Mouse (Mus musculus): ENCODE measurements around the gene Ubxn10. TPM values are rescaled to one million over a fixed set of nuclear protein-coding genes. Genes with fewer than 3 reads are reported as not detected.

The Ubxn10 gene
- polyA plus RNA-seq, 1 experiment from 2014 or later: 0.78 TPM

DNA sequence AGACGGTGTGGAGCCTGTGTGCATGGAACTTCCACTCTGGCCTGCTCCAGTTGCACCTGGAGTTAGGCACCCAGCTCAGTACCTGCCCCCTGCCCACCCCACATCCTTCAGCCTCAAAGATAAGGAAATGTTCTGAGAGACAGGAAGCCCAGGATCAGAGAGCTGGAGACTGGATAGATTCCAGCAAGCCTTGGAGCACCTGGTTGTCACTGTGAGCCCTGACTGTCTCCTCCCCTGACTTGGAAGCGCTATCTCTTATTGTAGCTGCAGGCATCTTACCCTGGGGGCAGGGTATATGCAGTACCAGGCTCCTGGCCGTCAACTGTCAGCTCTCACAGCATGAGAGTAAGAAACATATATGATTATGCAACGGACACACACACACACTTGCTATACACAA is 18.5 kb upstream of the Ubxn10 start:
- no peak for ATAC-seq (ENCODE audit: insufficient number of reproducible peaks, insufficient read depth, low FRiP score, low TSS enrichment)
- no peaks in the 10 kb centered on the region for H3K27me3 ChIP-seq
- 71% methylated on average over 4 of the region's 4 CpGs for WGBS
- H3K9ac ChIP-seq: no peak overlapping the region
- no peaks in the 10 kb centered on the region for H3K4me1 ChIP-seq
- no peaks in the 10 kb centered on the region for H3K36me3 ChIP-seq
- no peaks in the 10 kb centered on the region for H3K9me3 ChIP-seq
- H3K27ac ChIP-seq: no peak overlapping the region
- no peak overlapping the region for H3K4me2 ChIP-seq (replicated peaks)
- no peak overlapping the region for H3K4me3 ChIP-seq

GRCm38 (mm10) chr4:138754432-138754831 is 17.5 kb upstream of the Ubxn10 start:
- Histone ChIP-seq H3K27me3 (no peaks in the 10 kb centered on the region), H3K4me3 (no peak overlapping the region), H3K27ac (no peak overlapping the region), H3K9ac (no peak overlapping the region), H3K4me2 (replicated peaks) (no peak overlapping the region), H3K4me1 (no peaks in the 10 kb centered on the region), H3K36me3 (no peaks in the 10 kb centered on the region), H3K9me3 (no peaks in the 10 kb centered on the region)
- ATAC-seq (ENCODE audit: insufficient number of reproducible peaks, insufficient read depth, low FRiP score, low TSS enrichment): no peak
- 77% methylated on average over 9 of the region's 9 CpGs for WGBS

DNA sequence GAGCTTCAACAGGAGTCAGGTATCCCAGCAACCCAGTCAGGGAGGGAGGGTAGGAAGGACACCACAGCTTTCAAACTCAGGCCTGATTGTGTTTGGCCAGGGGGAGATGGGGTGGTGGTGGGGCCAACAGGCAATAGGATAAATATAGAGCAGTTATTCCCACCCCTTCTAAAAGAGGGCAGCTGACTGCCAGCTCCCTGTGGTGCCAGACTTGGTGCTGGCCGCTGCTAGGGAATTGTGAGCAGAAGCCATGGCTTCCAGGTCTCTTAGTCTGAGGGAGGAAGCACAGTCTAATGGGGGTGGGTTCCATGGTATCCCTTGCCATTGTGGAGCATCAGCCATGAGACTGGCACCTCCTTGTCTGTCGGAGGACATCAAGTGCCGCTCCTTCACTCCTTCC is 16.6 kb upstream of the Ubxn10 start:
- Histone ChIP-seq H3K9ac (no peak overlapping the region), H3K4me3 (no peak overlapping the region), H3K27me3 (no peaks in the 10 kb centered on the region), H3K4me1 (no peaks in the 10 kb centered on the region), H3K9me3 (no peaks in the 10 kb centered on the region), H3K27ac (no peak overlapping the region), H3K4me2 (replicated peaks) (no peak overlapping the region), H3K36me3 (no peaks in the 10 kb centered on the region)
- 82% methylated on average over 3 of the region's 3 CpGs for WGBS
- ATAC-seq (ENCODE audit: insufficient number of reproducible peaks, insufficient read depth, low FRiP score, low TSS enrichment): no peak

DNA sequence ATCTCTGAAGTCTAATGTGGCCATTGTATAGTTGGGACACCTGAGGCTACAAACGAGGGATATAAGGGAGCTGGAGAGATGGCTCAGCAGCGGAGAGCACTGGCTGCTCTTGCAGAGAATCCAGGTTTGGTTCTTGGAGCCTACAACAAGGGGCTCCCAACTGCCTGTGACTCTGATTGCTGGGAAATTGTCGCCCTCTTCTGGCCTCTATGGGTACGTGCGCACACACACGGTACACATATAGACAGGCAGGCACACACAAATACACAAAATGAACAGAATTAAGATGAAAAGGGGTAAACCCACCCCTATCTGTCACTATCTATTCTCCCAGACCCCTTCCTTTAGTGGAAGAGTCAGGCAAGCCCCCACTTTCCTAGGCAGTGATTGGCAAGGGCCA is 15.6 kb upstream of the Ubxn10 start:
- Histone ChIP-seq H3K4me3 (no peak overlapping the region), H3K27ac (no peak overlapping the region), H3K9me3 (no peaks in the 10 kb centered on the region), H3K27me3 (no peaks in the 10 kb centered on the region), H3K4me1 (no peaks in the 10 kb centered on the region), H3K9ac (no peak overlapping the region), H3K4me2 (replicated peaks) (no peak overlapping the region), H3K36me3 (no peaks in the 10 kb centered on the region)
- ATAC-seq (ENCODE audit: insufficient number of reproducible peaks, insufficient read depth, low FRiP score, low TSS enrichment): no peak
- 93% methylated on average over 6 of the region's 6 CpGs for WGBS

DNA sequence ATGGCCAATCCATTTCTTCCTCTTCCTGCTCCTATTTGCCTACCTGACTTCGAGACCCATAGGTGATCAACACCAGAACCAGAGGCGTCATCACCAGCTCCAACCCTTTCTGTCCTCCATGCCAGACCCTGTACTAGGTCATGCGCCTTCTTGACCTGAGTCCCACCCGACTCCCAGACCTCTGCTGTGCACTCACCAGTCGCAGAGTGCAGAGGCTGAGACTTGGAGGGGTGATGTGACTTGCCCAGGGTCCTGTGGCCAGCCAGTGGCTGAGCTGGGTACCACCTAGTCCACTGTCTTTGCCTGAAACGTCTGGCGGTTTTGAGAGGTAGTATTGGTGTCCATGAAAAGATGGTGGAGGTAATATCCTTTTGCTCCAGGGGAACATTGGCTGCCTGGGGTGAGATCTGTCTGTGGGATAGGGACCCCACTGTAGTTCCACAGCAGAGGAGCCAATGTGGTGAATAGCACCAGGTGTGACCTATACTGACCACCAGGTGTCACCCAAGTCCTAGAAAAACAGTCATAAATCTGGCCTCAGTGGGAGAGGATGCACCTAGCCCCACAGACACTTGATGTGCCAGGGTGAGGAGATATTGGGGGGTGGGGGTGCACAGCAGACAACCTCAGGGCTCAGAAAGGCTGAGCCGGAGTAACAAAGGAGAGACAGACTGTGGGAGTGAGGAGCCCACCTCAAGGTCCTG is 11.6 kb upstream of the Ubxn10 start:
- no peaks in the 10 kb centered on the region for H3K36me3 ChIP-seq
- H3K27ac ChIP-seq: no peak overlapping the region
- no peak overlapping the region for H3K4me3 ChIP-seq
- H3K27me3 ChIP-seq: no peaks in the 10 kb centered on the region
- 59% methylated on average over 8 of the region's 8 CpGs for whole genome bisulfite sequencing
- ATAC-seq (ENCODE audit: insufficient number of reproducible peaks, insufficient read depth, low FRiP score, low TSS enrichment): peak; percentile 59; the same call in 1 of the 2 replicates
- no peak overlapping the region for H3K4me2 ChIP-seq (replicated peaks)
- no peaks in the 10 kb centered on the region for H3K9me3 ChIP-seq
- peaks cover 6% of the 10 kb centered on the region for H3K4me1 ChIP-seq
- no peak overlapping the region for H3K9ac ChIP-seq

DNA sequence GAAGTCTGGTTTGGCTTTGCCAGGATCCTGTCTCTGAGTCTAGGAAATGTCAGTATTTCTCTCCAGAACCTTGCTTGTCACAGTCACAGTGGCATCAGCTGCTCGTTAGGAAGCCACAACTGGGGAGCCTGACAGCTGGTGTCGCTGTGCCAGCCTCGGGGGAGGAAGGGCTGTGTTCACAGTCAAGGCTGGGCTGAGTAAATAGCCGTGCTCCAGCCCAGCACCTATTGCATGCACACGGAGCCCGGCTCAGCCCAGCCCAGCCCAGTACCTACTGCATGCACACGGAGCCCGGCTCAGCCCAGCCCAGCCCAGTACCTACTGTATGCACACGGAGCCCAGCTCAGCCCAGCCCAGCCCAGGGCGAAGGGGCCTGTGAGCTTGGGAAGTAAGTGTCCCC is 10.9 kb upstream of the Ubxn10 start:
- ATAC-seq (ENCODE audit: insufficient number of reproducible peaks, insufficient read depth, low FRiP score, low TSS enrichment): peak; percentile 43; the same call in 1 of the 2 replicates
- WGBS: 72% methylated on average over 10 of the region's 10 CpGs
- H3K36me3 ChIP-seq: no peaks in the 10 kb centered on the region
- H3K9me3 ChIP-seq: no peaks in the 10 kb centered on the region
- H3K27me3 ChIP-seq: no peaks in the 10 kb centered on the region
- H3K27ac ChIP-seq: no peak overlapping the region
- H3K4me3 ChIP-seq: no peak overlapping the region
- peaks cover 10% of the 10 kb centered on the region for H3K4me1 ChIP-seq
- no peak overlapping the region for H3K4me2 ChIP-seq (replicated peaks)
- no peak overlapping the region for H3K9ac ChIP-seq

- Histone ChIP-seq H3K36me3 (no peaks in the 10 kb centered on the region), H3K4me3 (no peak overlapping the region), H3K4me1 (peaks cover 10% of the 10 kb centered on the region), H3K27me3 (no peaks in the 10 kb centered on the region), H3K9me3 (no peaks in the 10 kb centered on the region), H3K4me2 (replicated peaks) (no peak overlapping the region), H3K27ac (no peak overlapping the region), H3K9ac (no peak overlapping the region)
- ATAC-seq (ENCODE audit: insufficient number of reproducible peaks, insufficient read depth, low FRiP score, low TSS enrichment): no peak
- 93% methylated on average over 9 of the region's 9 CpGs for WGBS
Observed at GRCm38 (mm10) chr4:138746866-138747265, 9.9 kb upstream of the Ubxn10 start.

GRCm38 (mm10) chr4:138745884-138746283 is 8.9 kb upstream of the Ubxn10 start:
- no peak overlapping the region for H3K27ac ChIP-seq
- WGBS: 53% methylated on average over 4 of the region's 4 CpGs
- H3K4me3 ChIP-seq: no peak overlapping the region
- no peak for ATAC-seq (ENCODE audit: insufficient number of reproducible peaks, insufficient read depth, low FRiP score, low TSS enrichment)
- H3K4me1 ChIP-seq: peaks cover 10% of the 10 kb centered on the region
- no peak overlapping the region for H3K9ac ChIP-seq
- no peaks in the 10 kb centered on the region for H3K36me3 ChIP-seq
- no peaks in the 10 kb centered on the region for H3K27me3 ChIP-seq
- H3K9me3 ChIP-seq: no peaks in the 10 kb centered on the region
- no peak overlapping the region for H3K4me2 ChIP-seq (replicated peaks)

DNA sequence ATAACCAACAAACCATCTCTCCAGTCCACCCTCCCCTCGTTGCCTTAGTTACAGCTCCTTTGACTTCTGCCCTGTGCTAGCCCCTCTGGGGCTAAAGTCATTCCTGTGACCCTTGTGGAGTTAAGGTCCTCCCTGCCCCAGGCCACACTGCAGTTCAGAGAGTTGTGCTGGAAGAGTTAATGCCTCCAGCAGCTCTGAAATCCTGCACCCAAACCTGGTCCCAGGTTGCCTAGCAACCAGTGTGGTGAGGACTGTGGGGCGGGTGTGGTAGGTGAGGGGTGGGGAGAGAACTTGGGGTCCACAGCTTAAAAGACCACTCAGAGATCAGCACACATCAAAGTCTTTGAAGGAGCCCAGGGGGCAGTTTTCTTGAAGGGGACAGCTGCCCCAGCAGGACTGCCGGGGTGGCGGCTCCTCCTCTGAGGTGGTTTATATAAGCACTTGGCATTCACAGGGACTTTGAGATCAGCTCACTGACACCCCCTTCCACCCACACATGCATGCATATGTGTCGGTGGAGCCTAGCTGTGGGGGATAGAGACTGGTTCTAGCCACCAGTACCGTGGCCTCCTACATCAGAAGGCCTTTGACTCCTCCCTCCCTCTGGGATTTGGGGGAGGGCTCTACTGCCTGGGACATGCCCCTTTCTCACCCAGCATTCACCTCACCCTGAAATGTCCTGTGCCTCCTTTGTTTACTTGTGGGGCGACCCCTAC is 2.3 kb upstream of the Ubxn10 start:
- Histone ChIP-seq H3K27me3 (no peaks in the 10 kb centered on the region), H3K4me3 (no peak overlapping the region), H3K9me3 (no peaks in the 10 kb centered on the region), H3K4me1 (peaks cover 28% of the 10 kb centered on the region), H3K36me3 (no peaks in the 10 kb centered on the region), H3K9ac (no peak overlapping the region), H3K27ac (no peak overlapping the region), H3K4me2 (replicated peaks) (no peak overlapping the region)
- no peak for ATAC-seq (ENCODE audit: insufficient number of reproducible peaks, insufficient read depth, low FRiP score, low TSS enrichment)
- WGBS: 10% methylated on average over 7 of the region's 7 CpGs

DNA sequence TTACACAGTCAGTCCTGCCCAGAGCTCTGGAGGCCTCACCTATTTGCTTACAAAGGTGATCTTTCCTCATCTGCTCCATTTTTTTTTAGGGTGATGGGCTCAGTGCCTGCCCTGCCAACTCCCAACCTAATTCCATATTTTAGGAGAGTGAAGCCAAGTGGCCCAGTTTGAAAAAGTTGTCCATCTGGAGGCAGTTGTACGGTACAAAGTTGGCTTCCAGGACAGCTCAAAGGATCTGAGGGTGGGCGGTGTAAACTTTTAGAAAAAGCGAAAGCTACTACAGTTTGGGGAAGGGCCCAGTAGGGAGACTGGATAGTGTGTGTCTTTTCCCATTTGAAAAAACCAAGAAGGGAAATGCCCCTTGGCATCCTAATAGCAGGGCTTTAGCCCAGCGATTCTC is 2.1 kb downstream of the Ubxn10 start:
- no peaks in the 10 kb centered on the region for H3K27me3 ChIP-seq
- peaks cover 25% of the 10 kb centered on the region for H3K4me1 ChIP-seq
- H3K9me3 ChIP-seq: no peaks in the 10 kb centered on the region
- no peaks in the 10 kb centered on the region for H3K36me3 ChIP-seq
- no peak overlapping the region for H3K4me2 ChIP-seq (replicated peaks)
- H3K9ac ChIP-seq: no peak overlapping the region
- H3K4me3 ChIP-seq: no peak overlapping the region
- ATAC-seq (ENCODE audit: insufficient number of reproducible peaks, insufficient read depth, low FRiP score, low TSS enrichment): no peak
- H3K27ac ChIP-seq: no peak overlapping the region
- 88% methylated on average over 4 of the region's 4 CpGs for WGBS

DNA sequence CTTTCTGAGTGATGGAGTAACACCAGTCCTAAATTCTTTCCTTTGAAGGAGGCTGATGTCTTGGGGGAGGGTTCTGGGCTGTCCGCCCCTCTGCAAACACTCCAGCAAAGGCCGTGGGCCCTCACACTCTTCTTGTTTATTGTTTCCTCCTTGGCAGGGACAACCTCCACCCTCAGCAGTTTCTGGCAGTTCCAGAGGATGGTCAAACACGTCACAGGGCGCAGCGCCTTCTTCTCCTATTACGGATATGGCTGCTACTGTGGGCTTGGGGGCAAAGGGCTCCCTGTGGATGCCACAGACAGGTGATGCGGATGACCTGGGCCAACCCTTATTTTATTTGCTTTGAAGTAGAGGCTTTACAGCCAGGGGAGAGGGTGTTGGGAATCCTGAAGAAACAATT is 2.9 kb downstream of the Ubxn10 start:
- H3K9me3 ChIP-seq: no peaks in the 10 kb centered on the region
- no peak overlapping the region for H3K9ac ChIP-seq
- H3K4me3 ChIP-seq: no peak overlapping the region
- ATAC-seq (ENCODE audit: insufficient number of reproducible peaks, insufficient read depth, low FRiP score, low TSS enrichment): no peak
- WGBS: 70% methylated on average over 7 of the region's 7 CpGs
- H3K27me3 ChIP-seq: no peaks in the 10 kb centered on the region
- H3K4me2 ChIP-seq (replicated peaks): no peak overlapping the region
- no peak overlapping the region for H3K27ac ChIP-seq
- peaks cover 18% of the 10 kb centered on the region for H3K4me1 ChIP-seq
- no peaks in the 10 kb centered on the region for H3K36me3 ChIP-seq

DNA sequence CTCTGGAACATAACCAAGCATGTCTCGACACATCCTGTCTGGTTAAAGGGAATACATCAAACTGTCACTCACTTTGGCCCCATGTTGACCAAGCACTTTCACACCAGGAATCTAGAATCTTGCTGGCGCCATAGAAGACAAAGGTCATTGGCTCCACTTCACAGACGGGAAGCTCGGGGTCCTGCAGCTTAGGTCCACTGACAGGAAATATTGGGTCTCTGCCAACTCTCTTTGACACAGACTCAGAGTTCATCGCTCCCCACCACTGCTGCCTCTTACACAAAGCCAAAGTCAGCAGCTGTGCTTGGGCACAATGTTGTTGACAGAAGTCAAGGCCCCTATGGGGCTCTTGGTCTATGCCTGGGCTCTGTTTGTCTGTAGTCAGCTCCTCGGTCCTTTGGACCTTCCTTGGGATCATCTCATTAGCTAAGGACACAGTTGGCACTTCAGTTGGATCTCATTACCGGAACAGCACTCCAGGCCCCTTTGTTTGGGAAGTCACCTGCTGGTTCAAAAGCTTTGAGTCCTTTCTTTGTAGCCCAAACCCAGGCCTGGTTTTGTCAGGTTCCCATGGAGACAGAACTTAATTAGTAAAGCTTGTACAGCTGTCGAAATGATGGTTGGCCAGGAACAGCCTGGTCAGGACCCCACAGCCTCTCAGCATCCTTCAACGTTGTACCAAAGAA is 7.8 kb downstream of the Ubxn10 start:
- 44% methylated on average over 9 of the region's 9 CpGs for WGBS
- Histone ChIP-seq H3K4me3 (no peak overlapping the region), H3K4me1 (peaks cover 16% of the 10 kb centered on the region), H3K9me3 (no peaks in the 10 kb centered on the region), H3K36me3 (no peaks in the 10 kb centered on the region), H3K27me3 (no peaks in the 10 kb centered on the region), H3K27ac (no peak overlapping the region), H3K4me2 (replicated peaks) (no peak overlapping the region), H3K9ac (no peak overlapping the region)
- ATAC-seq (ENCODE audit: insufficient number of reproducible peaks, insufficient read depth, low FRiP score, low TSS enrichment): no peak

Measured in embryonic facial prominence, embryonic 12.5 days (tissue).